Mouse (Mus musculus): ENCODE measurements around the gene Ccdc185.

The Ccdc185 gene

DNA sequence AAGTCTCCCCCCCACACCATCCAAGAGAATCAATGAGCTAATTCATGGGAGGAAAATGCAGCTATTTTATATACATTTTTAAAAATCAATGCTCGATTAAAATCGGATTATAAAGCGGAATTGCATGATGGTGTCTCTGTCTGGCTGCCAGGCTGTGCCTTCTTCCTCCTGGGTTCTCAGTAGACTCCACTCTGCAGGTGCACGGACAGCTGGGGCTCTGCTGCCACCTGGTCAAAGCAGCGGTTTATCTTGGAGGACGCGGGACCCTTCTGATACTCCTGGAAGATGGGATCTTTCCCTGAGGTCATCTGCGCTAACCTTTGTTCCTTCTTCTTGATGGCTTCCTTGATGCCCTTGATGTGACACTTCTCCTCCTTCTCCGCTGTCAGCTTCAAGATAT, 1.9 kb downstream of the Ccdc185 start:
- no peak for DNase-seq (ENCODE audit: low read depth, low spot score)

- DNase-seq (ENCODE audit: low read depth, low spot score) = no peak
These were observed 13.1 kb downstream of the Ccdc185 start for GRCm38 (mm10) chr1:182735891-182736290.

- DNase-seq (ENCODE audit: low read depth, low spot score) = no peak
These were observed 16.3 kb downstream of the Ccdc185 start for GRCm38 (mm10) chr1:182732695-182733094.

DNA sequence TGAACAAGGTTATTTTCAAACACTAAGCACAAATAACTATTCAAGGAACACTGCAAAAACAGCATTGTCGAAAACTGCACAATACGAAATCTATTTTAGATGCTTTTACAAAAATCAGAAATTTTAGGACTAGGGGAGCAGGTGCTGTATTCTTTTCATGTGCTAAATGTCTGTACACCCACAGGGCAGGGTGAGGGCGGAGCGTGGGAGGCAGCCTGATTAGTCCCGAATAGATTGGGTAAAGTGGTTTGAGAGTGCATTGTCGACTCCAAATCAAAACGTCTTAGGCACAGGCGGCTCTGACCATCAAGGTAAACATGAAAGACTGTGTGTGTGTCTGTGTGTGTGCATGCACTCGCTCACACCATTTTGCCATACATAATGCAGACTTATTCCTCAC, 20.0 kb downstream of the Ccdc185 start:
- no peak for DNase-seq (ENCODE audit: low read depth, low spot score)

DNA sequence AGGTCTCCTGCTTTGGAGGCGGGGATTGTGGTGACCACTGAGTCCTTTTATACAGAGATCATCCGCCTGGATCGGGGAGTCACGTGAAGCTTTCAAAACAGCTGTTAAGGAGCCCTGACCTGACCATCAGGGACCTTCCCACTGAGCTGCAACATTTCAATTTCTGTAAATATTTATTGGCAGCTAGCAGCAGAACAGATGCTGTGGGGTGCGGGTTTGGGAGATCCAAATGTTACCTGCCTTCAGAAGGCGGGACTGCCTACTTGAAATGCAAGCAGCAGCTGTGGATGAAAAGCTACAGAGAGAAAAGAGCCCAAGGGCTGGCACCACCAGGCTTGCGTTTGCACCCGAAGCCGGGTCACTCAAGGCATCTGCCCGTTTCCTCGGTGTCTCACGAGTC, 21.4 kb downstream of the Ccdc185 start:
- DNase-seq (ENCODE audit: low read depth, low spot score) = no peak

- no peak for DNase-seq (ENCODE audit: low read depth, low spot score)
These were observed 34.6 kb downstream of the Ccdc185 start for GRCm38 (mm10) chr1:182714236-182714935.

DNA sequence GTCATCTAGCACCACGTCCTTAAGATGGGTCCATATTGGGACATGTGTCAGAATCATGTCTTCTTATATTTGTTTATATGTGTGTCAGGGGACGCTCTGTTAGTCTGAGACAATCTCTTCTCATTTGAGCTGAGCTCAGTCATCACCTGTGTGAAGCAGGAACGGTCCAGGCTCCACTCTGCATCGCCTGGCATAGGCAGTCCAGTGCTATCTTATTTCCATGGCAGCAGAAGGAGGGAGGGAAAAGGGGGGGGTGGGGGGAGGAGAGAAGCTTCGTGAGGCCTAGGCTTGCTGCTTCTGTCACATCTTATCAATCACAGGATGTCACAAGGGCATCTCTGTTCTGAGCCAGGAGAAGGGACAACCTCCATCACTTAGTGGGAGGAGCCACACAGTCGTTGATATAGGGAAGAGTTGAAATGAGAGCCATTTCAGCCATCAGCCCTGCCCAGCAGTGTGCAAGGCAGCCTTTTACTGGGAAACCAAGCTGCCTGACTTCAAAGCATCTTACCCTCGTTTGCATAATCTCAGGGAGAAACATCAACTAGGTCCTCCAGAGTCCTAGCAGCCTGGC, 37.5 kb downstream of the Ccdc185 start:
- no peak for DNase-seq (ENCODE audit: low read depth, low spot score)

- DNase-seq (ENCODE audit: low read depth, low spot score) = no peak
These were observed 41.5 kb downstream of the Ccdc185 start for GRCm38 (mm10) chr1:182707459-182707858.

DNA sequence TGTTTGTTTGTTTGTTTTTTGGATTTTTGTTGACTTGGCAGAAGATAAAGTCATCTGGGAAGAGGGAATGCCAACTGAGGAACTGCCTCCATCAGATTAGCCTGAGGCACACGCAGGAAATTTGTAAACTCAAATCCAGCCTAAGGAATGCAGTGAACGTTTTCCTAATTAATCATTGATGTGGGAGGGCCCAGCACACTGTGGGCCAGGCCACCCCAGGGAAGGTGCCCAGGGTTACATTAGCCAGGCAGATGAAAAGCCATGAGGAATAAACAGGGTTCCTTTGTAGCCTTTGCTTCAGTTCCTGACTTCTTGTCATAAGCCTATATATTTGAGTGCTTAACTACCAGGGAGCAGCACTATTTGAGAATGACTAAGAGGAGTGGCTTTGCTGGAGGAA, 44.1 kb downstream of the Ccdc185 start:
- no peak for DNase-seq (ENCODE audit: low read depth, low spot score)

DNA sequence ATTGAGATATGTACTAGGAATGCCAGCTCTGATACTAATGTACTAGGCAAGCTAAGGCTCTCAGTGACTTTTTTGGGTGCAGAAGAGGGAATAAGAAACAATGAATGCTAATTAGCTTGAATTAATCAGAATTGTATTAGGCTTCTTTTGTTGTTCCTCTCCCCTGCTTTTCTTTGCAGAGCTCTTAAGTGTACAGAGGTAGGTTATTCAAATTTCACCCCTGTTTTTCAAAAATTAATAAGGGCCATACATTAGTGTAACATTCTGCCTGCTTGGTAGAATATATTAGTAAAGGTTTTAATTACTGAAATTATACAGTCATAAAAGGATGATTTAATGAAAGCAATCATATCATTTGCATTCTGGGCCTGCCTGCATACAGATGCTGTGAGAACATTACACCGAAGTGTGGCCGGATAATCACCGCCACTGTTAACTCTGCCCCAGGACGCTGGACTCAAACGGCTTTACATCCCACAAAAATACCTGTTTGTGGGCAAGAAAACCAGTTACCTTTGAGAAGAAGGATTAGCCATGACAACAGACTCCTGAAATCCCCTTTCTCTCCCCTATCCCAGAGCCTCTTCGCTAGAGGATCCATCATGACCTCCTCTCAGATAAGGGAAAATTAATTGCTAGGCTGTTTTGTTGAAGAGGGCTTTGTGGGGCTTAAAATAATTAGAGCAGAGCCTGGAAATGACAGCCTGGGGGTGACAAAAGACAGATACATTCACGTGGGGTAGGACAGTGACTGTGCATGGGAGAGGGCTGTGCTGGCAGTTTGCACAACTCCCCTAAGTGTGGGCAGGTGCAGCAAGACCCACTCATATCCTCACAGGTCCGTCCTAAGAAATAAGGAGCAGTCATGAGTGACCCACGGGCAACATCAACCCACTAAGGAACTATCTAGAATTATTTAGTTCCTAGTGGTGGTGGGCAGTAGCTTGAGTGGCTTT, 49.3 kb downstream of the Ccdc185 start:
- DNase-seq (ENCODE audit: low read depth, low spot score) = no peak

Data from ES-CJ7 (cell line).